Mouse (Mus musculus) WW6 (cell line): ENCODE data around the gene Ndc1.
"Not testable (repeated sequence)": the region's sequence is repeated elsewhere in the genome, so short reads cannot be mapped to it uniquely, and the experiment has no call there.

ENCODE experiments used
- DNase-seq: peaks from one replicate; pipeline ENCODE4 v3.0.0-alpha.2; 2013; ENCODE audit warnings: low read depth, low spot score

Ndc1 gene

GRCm38 (mm10) chr4:107367567-107368314, at the start of gene Ndc1:
Gene Ndc1, plus strand, starts transcription at chr4:107367784.
- DNase-seq: peak; percentile 71

- DNase-seq: no peak
Observed at GRCm38 (mm10) chr4:107318646-107319045, 48.9 kb upstream of the Ndc1 start.

- DNase-seq: no peak
Observed at GRCm38 (mm10) chr4:107321041-107321440, 46.5 kb upstream of the Ndc1 start.

- DNase-seq: no peak
Observed at GRCm38 (mm10) chr4:107323113-107323512, 44.5 kb upstream of the Ndc1 start.

- no peak for DNase-seq
Observed at GRCm38 (mm10) chr4:107328530-107328929, 39.1 kb upstream of the Ndc1 start.

GRCm38 (mm10) chr4:107333514-107333913, 34.1 kb upstream of the Ndc1 start:
- no peak for DNase-seq

GRCm38 (mm10) chr4:107336356-107336755, 31.2 kb upstream of the Ndc1 start:
- no peak for DNase-seq

- no peak for DNase-seq
Observed at GRCm38 (mm10) chr4:107337455-107337854, 30.1 kb upstream of the Ndc1 start.

- DNase-seq: no peak
Observed at GRCm38 (mm10) chr4:107341354-107341753, 26.2 kb upstream of the Ndc1 start.

GRCm38 (mm10) chr4:107344612-107345011, 23.0 kb upstream of the Ndc1 start:
- DNase-seq: no peak

GRCm38 (mm10) chr4:107347221-107347620, 20.4 kb upstream of the Ndc1 start:
- DNase-seq: no peak

- DNase-seq: no peak
Observed at GRCm38 (mm10) chr4:107348529-107349310, 18.9 kb upstream of the Ndc1 start.

GRCm38 (mm10) chr4:107349311-107350008, 18.1 kb upstream of the Ndc1 start:
- no peak for DNase-seq

- no peak for DNase-seq
Observed at GRCm38 (mm10) chr4:107351368-107351767, 16.2 kb upstream of the Ndc1 start.

GRCm38 (mm10) chr4:107353612-107354011, 14.0 kb upstream of the Ndc1 start:
- DNase-seq: no peak

- DNase-seq: no peak
Observed at GRCm38 (mm10) chr4:107354126-107354525, 13.5 kb upstream of the Ndc1 start.

GRCm38 (mm10) chr4:107354543-107354942, 13.0 kb upstream of the Ndc1 start:
- no peak for DNase-seq

GRCm38 (mm10) chr4:107357172-107357571, 10.4 kb upstream of the Ndc1 start:
- not testable (repeated sequence) for DNase-seq

GRCm38 (mm10) chr4:107358460-107358859, 9.1 kb upstream of the Ndc1 start:
- DNase-seq: no peak

GRCm38 (mm10) chr4:107360457-107361145, 7.0 kb upstream of the Ndc1 start:
- no peak for DNase-seq

- no peak for DNase-seq
Observed at GRCm38 (mm10) chr4:107362755-107363154, 4.8 kb upstream of the Ndc1 start.

- DNase-seq: no peak
Observed at GRCm38 (mm10) chr4:107363573-107363972, 4.0 kb upstream of the Ndc1 start.
